Mouse (Mus musculus) retina, embryonic 14.5 days (tissue): ENCODE measurements at regions not wholly inside any gene's neighbourhood (a gene's known extent, or its start where the extent isn't known, plus 50 kb on each side); places are given as distances from the start of the nearest gene placed in this dataset.

ENCODE experiments used
- DNase-seq: peaks from one replicate; pipeline ENCODE4 v3.0.0-alpha.2; 2015; ENCODE audit warnings: low spot score

- DNase-seq, result no peak
Measured at GRCm38 (mm10) chr6:99824808-99825207, 98.6 kb upstream of the Prok2 start.

GRCm38 (mm10) chr6:99822471-99822870 is 96.3 kb upstream of the Prok2 start:
- DNase-seq, result no peak

DNA sequence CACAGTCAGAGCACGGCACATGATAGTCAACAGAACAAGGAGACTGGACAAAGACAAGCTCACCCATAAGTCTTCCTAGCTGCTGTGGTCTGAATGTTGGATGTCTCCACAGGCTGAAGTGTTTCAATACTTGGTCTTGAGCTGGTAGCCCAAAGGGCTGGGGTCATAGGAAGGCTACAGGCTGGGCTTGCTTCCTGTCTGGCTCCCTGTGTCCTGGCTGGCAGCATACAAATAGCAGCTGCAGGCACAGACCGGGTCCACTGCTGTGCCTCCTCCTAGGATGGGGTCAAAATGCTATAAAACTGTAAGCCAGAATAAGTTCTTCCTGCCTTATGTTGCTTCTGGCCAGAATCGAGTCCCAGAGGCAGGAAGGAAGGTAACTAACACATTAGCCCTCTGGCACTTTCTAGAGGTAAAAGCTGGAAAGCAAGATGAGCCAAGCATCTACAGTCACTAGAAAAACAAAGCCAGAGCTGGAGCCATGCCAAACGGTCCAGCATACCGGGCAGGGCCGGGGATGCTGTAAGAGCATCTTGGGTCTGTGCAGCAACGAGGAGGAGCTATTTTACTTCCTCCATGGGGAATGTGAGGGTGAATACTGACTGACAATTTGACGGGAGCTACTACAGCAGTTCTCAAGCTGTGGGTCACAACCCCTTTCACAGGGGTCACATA is 93.2 kb upstream of the Prok2 start:
- no peak for DNase-seq

GRCm38 (mm10) chr6:99818486-99818885 is 92.3 kb upstream of the Prok2 start:
- DNase-seq, result no peak

- no peak for DNase-seq
Measured at GRCm38 (mm10) chr6:99817245-99817644, 91.1 kb upstream of the Prok2 start.

DNA sequence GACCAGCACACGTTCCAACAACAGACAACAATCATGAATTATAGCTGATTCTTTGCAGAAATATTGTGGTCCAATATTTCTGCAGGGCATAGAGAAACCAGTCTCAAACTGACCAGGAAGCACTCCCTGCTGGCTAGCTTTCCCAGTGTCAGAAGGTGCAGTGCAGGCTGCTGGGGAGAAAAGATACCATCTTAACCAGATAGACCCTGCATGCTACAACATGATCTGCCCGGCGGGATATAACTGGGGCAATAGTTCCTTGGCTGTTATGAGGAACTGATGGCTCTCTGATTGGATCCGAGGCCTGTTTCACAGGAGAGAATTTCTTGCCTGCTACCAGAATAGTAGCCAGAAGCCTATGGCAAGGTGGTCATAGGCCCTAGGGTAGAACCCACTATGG is 86.9 kb upstream of the Prok2 start:
- DNase-seq, result no peak

DNA sequence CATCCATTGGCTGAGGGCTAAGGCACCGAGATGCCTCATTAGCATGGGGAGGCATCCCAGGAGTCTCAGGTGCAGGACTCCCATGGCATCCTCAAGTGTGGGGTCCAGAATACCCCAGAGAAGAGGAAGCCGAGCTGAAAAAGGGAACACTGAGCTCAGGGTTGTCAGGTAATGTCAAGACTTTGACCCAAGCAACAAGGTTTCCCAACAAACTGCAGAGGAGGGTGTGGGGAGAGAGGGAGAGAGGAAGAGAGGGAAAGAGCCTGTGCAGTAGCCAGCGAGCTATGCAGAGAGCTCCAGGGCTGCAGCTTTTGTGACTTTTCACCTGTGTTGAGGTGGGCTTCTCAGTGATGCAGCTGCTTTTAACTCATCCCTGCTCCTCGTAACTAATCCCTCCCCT is 85.7 kb upstream of the Prok2 start:
- no peak for DNase-seq

DNA sequence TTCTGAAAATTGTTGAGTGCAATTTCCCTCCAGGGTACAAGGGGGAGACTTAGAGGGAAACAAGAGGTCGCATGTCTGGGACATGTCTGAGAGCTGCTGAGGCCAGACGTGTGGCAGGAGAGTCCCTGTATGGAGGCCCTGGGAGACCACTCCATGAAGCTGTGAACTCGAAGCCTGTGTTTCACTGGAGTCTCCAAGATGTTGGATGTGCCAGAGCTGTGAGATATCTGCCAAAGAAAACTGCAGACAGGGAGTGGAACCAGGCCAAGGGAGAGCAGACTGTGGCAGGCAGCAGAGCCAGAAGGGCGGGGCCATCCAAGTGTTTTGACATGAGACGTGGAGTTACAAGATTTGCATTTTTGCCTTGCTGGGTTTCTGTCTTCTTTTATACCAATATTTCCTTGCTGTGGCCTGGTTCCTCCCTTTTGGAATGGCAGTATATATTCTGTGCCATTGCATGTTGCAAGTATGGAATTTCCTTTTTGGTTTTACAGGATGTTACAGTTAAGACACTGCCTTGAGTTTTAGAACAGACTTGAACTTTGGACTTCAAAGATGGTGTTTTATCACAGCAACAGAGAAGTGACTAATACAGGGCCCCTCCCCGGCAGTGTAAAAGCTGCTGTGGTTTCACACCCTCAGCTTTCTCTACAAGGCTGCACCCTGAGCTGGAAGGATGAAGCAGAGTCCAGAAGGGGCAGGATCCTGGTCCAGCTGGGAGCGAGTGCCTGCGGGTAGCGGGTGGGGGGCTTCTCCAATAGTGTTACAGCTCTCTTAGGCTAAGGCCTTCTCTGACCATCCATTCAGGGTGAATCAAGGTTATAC is 85.0 kb upstream of the Prok2 start:
- DNase-seq, result no peak

GRCm38 (mm10) chr6:99804905-99805245 is 78.7 kb upstream of the Prok2 start:
- DNase-seq, result no peak

DNA sequence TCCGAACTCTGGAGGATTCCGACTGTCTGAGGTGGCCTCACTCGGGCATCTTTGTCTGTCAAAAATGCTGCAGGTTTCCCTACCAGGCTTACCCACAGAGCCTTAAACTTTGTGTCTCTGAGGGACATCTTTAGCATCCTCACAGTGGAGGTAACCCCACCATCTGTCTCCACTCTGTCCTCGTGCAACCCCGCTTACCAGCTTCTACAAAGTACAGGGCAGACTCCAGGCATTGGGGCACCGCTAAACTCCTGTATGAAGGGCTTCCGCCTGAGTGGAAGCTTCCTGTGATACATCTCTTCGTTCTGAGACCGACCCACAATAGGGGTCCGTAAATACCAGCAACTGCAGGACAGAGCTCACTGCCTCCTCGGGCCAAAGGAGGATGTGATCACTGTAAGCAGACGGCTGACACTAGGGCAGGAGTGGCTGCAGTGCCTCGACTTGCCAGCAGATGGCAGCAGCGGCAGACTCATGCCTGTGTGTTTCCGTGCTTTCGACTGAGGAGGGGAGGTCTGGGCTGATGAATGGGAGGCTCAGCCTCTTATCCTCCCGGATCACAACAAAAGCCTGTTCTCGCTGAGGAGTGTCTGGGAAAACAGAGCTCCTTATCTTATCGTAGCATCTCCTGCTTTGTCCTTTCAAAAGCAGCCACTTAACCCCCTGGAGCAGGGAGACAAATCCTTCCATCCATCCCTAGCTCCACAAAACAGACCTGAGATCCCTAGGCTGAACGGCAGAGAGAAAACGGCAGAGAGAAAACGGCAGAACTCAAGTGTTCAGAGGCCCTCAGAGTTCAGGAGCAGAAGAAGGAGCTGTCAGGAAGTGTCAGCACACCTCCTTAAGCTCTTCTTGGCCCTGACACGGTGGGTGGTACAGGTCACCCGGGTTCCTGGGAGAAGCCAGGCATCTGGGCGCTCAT is 78.1 kb upstream of the Prok2 start:
- DNase-seq, result peak; percentile 99

- no peak for DNase-seq
Measured at GRCm38 (mm10) chr6:99800919-99801318, 74.7 kb upstream of the Prok2 start.

DNA sequence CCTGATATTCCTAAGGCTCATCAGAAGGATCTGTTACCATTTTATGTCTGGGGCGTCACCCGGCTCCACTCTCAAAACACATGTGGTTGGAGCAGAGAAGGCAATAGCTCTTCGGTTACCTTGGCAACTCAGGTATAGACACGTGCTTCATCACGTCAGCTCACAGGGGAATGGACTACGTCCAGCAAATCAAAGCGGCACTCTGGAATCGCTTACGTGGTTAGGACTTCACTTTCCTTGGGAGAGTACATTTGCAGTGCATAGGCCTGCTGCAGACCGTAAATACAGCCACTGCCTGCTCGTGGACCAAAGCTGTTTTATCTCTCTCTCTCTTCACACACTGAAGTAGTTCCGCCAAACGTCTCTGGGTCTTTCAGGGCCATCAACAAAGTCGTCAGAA is 74.1 kb upstream of the Prok2 start:
- DNase-seq, result no peak

DNA sequence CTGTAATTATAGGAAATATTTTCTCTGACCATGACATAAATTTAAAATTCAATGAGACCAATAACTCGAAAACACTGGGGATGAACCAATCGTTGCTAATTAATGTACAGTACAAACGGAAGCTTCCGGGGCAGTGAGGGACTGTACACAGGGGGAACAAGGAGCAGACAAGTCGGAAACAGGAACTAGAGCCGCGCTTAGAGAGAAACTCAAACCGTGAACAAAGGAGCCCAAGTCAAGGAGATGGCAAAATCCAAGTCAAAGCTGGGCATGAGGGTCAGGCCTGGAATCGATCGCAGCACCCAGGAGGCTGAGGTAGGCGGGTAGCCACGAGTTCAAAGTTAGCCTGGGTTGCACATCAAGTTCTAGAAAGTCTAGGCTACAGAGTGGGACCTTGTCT is 70.2 kb upstream of the Prok2 start:
- DNase-seq, result no peak

- DNase-seq, result no peak
Measured at GRCm38 (mm10) chr6:99793546-99793945, 67.4 kb upstream of the Prok2 start.

DNA sequence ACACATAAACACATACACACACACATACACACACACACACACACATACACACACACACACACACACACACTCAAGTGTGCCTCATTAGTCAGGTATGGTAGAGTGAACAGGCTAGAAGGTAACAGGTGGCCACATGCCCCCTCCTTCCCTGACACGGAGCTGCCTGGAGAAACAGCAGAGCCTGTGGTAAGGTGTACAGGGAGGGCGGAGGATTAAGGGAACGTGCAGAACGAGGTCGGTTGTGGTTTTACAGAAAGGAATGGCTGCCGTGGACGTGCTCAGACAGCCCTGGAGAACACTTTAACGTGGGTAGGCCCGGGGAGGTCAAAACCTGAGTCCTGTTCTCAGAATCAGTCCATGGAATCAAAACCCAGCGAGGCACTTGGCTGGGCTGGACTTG is 66.2 kb upstream of the Prok2 start:
- DNase-seq, result no peak

DNA sequence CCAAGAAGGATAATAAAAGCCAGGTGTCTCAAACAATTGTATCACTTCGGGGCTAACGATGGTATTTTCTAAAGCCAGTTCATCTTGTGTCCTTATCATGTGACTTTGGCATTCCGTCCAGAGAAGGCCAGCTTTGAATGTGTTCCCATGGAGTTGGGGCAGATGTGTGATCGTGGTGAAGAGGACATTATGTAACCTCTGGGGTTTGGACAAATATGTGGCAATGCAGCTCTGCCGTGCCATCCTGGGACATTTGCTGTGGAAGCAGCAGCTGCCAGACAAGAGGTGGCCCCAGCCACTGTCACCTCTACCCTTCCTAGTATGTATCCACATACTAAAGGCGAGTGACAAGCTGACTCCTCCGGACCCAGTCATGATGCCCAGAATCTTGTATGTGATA is 60.8 kb upstream of the Prok2 start:
- DNase-seq, result no peak

GRCm38 (mm10) chr6:99785212-99785611 is 59.0 kb upstream of the Prok2 start:
- no peak for DNase-seq

GRCm38 (mm10) chr6:99784804-99785203 is 58.6 kb upstream of the Prok2 start:
- no peak for DNase-seq

DNA sequence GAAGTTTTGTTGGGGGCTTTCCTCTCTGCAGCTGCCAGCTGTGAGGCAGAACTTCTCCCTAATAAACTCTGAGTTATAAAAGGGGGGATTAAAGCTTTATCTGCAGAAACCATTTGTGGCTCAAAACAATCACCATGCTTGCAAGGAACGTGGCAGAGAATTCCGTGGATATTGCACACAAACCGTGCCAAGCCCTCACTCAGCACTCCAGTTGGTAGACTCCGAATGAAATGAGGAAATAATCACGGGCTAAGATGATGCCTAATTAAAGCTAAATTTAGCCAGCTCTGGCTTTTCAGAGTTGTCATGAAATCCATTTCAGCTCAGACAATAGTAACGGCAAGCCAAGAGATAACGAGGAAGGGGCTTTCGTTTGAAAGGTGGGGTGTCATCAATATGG is 58.1 kb upstream of the Prok2 start:
- no peak for DNase-seq

GRCm38 (mm10) chr6:99782996-99783395 is 56.8 kb upstream of the Prok2 start:
- peak; percentile 48 for DNase-seq
